Mouse (Mus musculus): Measurements from ENCODE around the gene Tor1aip1.

The Tor1aip1 gene

GRCm38 (mm10) chr1:156033921-156034320 lies 2.4 kb downstream of the Tor1aip1 start:
- no peak for DNase-seq (ENCODE audit: low spot score)

DNA sequence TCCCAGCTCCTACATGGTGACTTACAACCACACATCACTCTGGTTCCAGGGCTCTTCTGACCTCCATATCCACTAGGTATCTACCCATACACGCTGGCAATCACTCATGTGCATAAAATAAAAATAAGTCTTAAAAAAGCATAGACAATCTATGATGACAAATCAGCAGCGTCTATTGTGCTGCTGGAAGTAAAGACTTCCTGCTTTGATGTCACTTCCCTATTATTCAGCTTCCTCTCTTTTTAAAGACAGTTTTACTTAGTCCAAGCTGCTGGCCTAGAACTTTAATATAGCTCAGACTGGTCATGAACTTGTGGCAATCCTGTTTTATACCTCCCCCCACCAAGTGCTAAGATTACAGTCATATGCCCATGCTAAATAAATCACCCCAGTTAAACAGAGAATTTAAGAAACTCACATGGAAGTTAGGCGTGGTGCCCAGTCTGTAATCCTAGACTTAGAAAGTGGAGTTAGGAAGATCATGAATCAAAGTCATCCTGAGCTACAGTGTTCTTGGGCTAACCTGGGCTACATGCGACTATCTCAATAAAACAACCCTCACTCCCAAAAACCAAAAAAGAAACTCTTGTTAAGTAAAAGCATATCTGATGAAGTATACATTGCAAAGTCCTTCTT lies 7.8 kb downstream of the Tor1aip1 start:
- no peak for DNase-seq (ENCODE audit: low spot score)

DNA sequence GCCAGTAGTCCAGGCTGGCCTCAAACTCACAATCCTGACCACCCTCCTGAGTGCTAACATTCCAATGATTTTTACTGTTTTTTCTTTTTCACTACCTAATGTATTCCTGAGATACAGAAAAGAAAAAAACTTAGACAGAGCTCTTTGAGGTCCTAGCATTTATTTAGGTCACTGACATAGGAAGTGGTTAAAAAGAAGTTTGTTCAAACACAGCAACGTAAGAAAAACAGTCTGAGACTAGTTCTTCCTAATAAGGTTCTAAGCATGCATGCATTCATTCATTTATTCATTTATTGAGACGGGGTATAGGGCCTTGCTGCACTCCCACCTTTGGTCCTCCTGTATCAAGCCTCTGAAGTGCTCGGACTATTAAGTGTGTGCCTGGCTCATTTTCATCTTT lies 8.4 kb downstream of the Tor1aip1 start:
- DNase-seq (ENCODE audit: low spot score) = no peak

DNA sequence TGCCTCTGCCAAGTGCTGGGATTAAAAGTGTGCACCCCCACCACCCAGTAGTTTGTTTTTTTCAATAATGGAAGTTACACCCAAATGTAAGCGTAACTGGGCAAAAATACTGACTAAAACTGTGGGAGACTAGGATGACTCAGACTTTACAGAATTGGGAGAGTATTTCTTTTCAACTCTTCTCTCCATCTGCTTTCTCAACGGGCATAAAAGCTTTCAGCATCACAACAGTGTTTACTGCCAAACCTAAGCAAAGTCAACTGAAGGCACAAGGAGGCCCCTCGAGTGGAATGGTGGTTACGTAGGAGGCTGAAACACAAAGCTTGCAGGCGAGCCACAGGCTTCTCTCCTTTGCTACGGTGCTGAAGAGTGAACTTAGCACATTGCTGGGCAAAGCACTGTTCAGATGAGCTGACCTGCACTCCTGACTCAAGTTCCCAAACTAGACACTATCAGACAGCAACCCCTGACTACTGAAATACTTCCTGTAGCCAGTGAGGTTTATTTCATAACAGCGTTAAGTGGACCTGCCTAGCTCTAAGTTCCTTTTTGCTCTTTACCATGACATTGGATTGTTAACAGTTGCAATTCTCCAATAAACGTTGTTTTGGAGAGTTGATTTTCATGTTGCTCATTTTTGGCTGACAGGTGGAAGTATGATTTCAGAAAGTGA lies 11.3 kb downstream of the Tor1aip1 start:
- DNase-seq (ENCODE audit: low spot score) = no peak

DNA sequence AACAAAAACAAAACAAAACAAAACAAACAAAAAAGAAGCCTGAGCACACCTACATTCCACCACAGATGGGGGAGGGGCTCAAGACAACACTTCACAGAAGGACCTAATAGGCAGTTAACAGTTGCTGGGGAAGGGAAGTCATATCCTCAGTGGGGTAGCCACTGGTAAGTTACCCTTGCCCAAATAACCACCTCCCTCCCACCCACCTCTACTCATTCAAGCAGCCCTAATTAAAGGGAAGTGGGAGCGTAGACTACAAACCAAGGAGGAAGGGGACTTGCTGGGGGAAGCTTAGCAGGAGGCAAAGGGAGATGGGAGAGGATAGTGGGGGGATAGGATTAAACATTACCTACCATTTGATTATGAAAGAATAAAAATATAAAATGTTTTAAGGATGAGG lies 15.9 kb downstream of the Tor1aip1 start:
- DNase-seq (ENCODE audit: low spot score) = no peak

DNA sequence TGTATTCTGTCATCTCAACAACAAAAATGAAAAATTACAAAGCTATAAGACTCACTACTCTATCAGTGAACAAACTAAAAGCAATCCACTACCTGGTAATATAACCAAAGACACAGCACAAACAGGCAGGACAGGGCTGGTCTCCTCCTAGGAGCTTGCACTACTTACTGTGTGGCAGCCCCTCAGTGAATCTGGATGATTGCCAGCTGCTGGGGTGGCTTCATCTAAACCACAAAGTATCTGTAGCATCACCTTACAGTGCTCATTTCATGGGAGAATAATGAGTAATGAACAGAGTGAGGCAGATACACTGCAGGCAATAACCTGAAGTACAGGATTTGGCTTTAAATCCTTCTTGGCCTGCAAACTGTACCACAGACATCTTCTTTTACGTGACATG lies 16.5 kb downstream of the Tor1aip1 start:
- DNase-seq (ENCODE audit: low spot score) = no peak

DNA sequence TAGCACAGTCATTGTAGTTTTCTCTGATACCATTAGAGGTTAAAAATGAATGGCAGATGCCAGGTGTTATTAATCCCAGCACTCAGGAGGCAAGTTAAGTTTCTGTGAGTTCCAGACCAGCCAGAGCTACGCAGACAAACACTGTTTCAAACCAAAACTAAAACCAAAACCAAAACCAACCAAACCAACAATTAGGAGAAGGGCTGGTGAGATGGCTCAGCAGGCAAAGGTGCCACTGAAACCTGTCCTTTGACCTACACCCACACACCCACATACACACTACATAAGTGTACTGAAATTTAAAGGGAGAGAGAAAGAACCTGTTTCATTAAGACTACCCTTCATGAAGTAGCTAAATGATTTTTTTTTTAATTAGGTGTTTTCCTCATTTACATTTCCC lies 27.3 kb downstream of the Tor1aip1 start:
- no peak for DNase-seq (ENCODE audit: low spot score)

- DNase-seq (ENCODE audit: low spot score) = no peak
Observed at GRCm38 (mm10) chr1:156005906-156006305, 30.4 kb downstream of the Tor1aip1 start.

- DNase-seq (ENCODE audit: low spot score) = no peak
Observed at GRCm38 (mm10) chr1:156003201-156003935, 32.9 kb downstream of the Tor1aip1 start.

DNA sequence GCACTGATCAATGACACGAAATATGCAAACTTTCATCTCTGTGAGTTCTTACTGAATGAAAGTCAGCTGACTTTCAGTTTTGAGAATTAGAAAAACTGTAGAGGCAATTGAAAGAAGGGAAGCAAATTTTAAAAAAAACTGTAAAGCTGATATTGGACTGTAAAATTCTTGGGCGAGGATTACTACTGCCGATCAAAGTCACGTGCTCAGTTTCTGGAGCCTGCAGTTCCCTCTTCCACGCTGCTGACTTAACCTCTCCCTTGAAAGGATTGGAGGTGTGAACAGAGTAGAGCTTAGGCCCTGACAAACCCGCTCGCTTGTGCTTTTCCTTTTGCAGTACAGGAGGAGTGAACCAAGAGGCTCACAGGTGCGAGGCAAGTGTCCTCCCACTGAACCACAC lies 33.9 kb downstream of the Tor1aip1 start:
- no peak for DNase-seq (ENCODE audit: low spot score)

DNA sequence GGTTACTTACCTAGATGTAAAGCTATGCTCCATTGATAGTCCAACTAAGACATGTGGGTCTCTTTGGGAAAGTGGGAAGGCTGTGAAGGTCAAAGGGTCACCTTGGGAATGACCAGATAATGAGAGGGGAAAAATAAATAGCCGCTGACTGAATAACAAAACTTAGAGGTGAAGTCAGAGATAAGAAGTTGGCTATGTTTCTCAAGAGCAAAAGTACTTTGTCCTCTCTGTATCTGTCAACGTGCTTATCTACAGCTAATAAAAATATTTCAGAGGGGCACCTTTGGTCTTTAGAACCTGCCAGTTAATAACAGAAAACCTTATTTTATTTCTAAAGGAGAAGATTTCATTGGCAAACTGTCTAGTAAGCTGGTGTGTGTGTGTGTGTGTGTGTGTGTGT lies 40.7 kb downstream of the Tor1aip1 start:
- DNase-seq (ENCODE audit: low spot score) = no peak

GRCm38 (mm10) chr1:155994524-155994923 lies 41.8 kb downstream of the Tor1aip1 start:
- DNase-seq (ENCODE audit: low spot score) = no peak

- DNase-seq (ENCODE audit: low spot score) = no peak
Observed at GRCm38 (mm10) chr1:155990391-155990790, 45.9 kb downstream of the Tor1aip1 start.

- DNase-seq (ENCODE audit: low spot score) = no peak
Observed at GRCm38 (mm10) chr1:155989387-155989786, 46.9 kb downstream of the Tor1aip1 start.

DNA sequence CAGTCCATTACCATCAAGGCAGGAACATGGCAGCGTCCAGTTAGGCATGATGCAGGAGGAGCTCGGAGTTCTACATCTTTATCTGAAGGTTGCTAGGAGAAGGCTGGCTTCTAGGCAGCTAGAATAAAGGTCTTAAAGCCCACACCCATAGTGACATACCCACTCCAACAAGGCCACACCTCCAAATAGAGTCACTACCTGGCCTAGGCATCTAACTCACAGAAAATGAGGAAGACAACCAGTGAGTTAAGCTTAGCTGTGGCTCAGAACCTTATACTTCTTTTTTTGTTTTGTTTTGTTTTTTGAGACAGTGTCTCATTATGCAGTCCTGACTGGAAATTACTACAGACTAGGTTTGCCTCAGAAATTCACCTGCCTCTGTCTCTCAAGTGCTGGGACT lies 48.7 kb downstream of the Tor1aip1 start:
- DNase-seq (ENCODE audit: low spot score) = no peak

- DNase-seq (ENCODE audit: low spot score) = no peak
Observed at GRCm38 (mm10) chr1:155974931-155975330, 61.3 kb downstream of the Tor1aip1 start.

DNA sequence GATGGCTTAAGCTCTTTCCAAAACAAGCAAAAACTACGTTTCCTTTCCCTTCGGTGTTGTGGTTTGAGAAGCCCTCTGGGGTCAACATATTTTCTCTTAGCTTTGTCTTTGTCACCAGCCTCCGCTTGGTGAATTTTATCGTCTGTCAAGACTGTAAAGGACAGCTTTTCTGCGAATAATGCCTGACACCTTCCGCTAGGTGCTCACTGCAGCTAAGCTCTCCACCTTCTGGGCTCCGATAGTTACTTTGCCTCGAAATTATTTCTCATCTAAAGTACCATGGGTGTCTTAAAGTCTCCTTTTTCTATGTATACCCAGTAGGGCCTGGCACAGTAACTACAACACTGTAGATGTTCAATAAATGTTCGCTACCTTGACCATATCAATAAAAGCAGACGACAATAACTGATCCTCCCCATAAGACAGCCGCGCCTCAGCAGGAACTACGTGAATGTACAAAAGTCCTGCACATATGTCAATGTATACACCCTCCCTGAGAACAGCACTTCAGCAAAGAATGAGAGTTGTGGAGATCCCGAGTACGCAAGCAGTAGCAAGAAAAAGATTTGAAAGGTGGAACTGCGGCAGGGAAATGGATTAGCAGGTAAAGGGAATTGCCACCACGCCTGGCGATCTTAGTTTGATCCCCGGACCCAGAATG lies 62.4 kb downstream of the Tor1aip1 start:
- no peak for DNase-seq (ENCODE audit: low spot score)

- peak; percentile 97 for DNase-seq (ENCODE audit: low spot score)
Observed at GRCm38 (mm10) chr1:155973068-155973718, 63.1 kb downstream of the Tor1aip1 start, which contains the start of gene Cep350. TSS of gene Cep350 (minus strand) at chr1:155973255.

- no peak for DNase-seq (ENCODE audit: low spot score)
Observed at GRCm38 (mm10) chr1:155972146-155973067, 63.9 kb downstream of the Tor1aip1 start.
